Mouse (Mus musculus) embryonic facial prominence, embryonic 14.5 days (tissue): Measurements from ENCODE around the gene Raly. TPM values are rescaled to one million over a fixed set of nuclear protein-coding genes. Genes with fewer than 3 reads are reported as not detected.

ENCODE experiments used
- ATAC-seq: fragments of 200-750 bp; cut with Nextera tagmentation; 2 replicates; pipeline ENCODE4 v1.8.0; 2017; ENCODE audit warnings: low read depth, moderate number of reproducible peaks, moderate TSS enrichment
- DNase-seq: peaks from one replicate; pipeline ENCODE4 v3.0.0-alpha.2; 2015; ENCODE audit warnings: low spot score
- H3K27ac ChIP-seq: fragments of 300-500 bp; sonication (generic); replicated peaks from 2 replicates; pipeline ENCODE4 v1.5.1; 2014; ENCODE audit warnings: low read depth, mild to moderate bottlenecking, low read length, moderate library complexity
- H3K27me3 ChIP-seq: fragments of 300-500 bp; sonication (generic); replicated peaks from 2 replicates; pipeline ENCODE4 v1.6.1; 2014; ENCODE audit warnings: low read length; ENCODE audit not compliant: control insufficient read depth, insufficient read depth
- H3K36me3 ChIP-seq: fragments of 300-500 bp; sonication (generic); 2 replicates; pipeline ENCODE4 v1.6.1; 2014; ENCODE audit warnings: low read length, mixed read lengths; ENCODE audit not compliant: control insufficient read depth, insufficient read depth
- H3K4me1 ChIP-seq: fragments of 300-500 bp; sonication (generic); 2 replicates; pipeline ENCODE4 v1.6.1; 2014; ENCODE audit warnings: antibody characterized with exemption, low read length; ENCODE audit not compliant: control insufficient read depth, insufficient read depth
- H3K4me2 ChIP-seq: fragments of 300-500 bp; sonication (generic); 2 replicates; pipeline ENCODE4 v1.6.1; 2014; ENCODE audit warnings: low read depth, mild to moderate bottlenecking, low read length, moderate library complexity, mixed read lengths
- H3K4me3 ChIP-seq: fragments of 300-500 bp; sonication (generic); 2 replicates; pipeline ENCODE4 v1.5.1; 2014; ENCODE audit warnings: low read depth, mild to moderate bottlenecking, low read length
- H3K9ac ChIP-seq: fragments of 300-500 bp; sonication (generic); 2 replicates; pipeline ENCODE4 v1.6.1; 2014; ENCODE audit warnings: low read depth, mild to moderate bottlenecking, low read length, moderate library complexity, mixed read lengths
- H3K9me3 ChIP-seq: fragments of 300-500 bp; sonication (generic); 2 replicates; pipeline ENCODE4 v1.6.1; 2016; ENCODE audit warnings: low read length; ENCODE audit not compliant: control insufficient read depth
- WGBS: fragments of 180-500 bp; shearing (Covaris S2); extraction: QIAGEN DNeasy Blood & Tissue Kit; methylation state at CpG from one replicate; pipeline ENCODE4 v1.1.7; 2014; 5-methylcytosine and 5-hydroxymethylcytosine counted together
- polyA plus RNA-seq: library from polyadenylated mRNA; unstranded; fragments of >200 nt; fragmentation: Nextera tagmentation; extraction: Ambion mirVana; gene quantifications from 2 replicates; pipeline ENCODE4 v1.2.1, GENCODE M21; 2014

Gene Raly
- polyA plus RNA-seq, 1 experiment from 2014 or later: 54.5 TPM

- Histone ChIP-seq H3K4me2 (peak overlapping the region; percentile 72), H3K4me1 (peaks cover 35% of the 10 kb centered on the region), H3K4me3 (peak overlapping the region; percentile 99), H3K27me3 (no peaks in the 10 kb centered on the region), H3K9ac (peak overlapping the region; percentile 51), H3K36me3 (0 out of 2 replicates have a peak, but pooled peaks cover 3% of the 10 kb centered on the region), H3K27ac (peak overlapping the region; percentile 58), H3K9me3 (no peaks in the 10 kb centered on the region)
- no peak for ATAC-seq
- 8% methylated on average over 14 of the region's 14 CpGs for WGBS
- DNase-seq: no peak
These were observed 780 bp upstream of the Raly start for GRCm38 (mm10) chr2:154789977-154790655.

- H3K27ac ChIP-seq: peak overlapping the region; percentile 98
- H3K27me3 ChIP-seq: no peaks in the 10 kb centered on the region
- peak overlapping the region; percentile 98 for H3K9ac ChIP-seq
- H3K36me3 ChIP-seq: 0 out of 2 replicates have a peak, but pooled peaks cover 3% of the 10 kb centered on the region
- H3K4me2 ChIP-seq: peak overlapping the region; percentile 72
- H3K4me3 ChIP-seq: peak overlapping the region; percentile 99
- WGBS: under 1% methylated on average over 48 of the region's 67 CpGs
- peaks cover 33% of the 10 kb centered on the region for H3K4me1 ChIP-seq
- ATAC-seq (peak; percentile 24), DNase-seq (peak; percentile 86)
- no peaks in the 10 kb centered on the region for H3K9me3 ChIP-seq
These were observed 1.1 kb downstream of the Raly start for GRCm38 (mm10) chr2:154791661-154792642.

- Histone ChIP-seq H3K9me3 (no peaks in the 10 kb centered on the region), H3K36me3 (no peaks in the 10 kb centered on the region; the same call in 1 of the 2 replicates), H3K27me3 (no peaks in the 10 kb centered on the region), H3K4me1 (peaks cover 27% of the 10 kb centered on the region), H3K27ac (no peak overlapping the region), H3K9ac (no peak overlapping the region), H3K4me3 (no peak overlapping the region), H3K4me2 (no peak overlapping the region)
- 67% methylated on average over 1 of the region's 1 CpGs for WGBS
- no peak for ATAC-seq
- peak; percentile 19 for DNase-seq
These were observed 12.5 kb downstream of the Raly start for GRCm38 (mm10) chr2:154803372-154803771.

GRCm38 (mm10) chr2:154803845-154804244 lies 12.9 kb downstream of the Raly start:
- no peak for ATAC-seq

GRCm38 (mm10) chr2:154807689-154808088 lies 16.8 kb downstream of the Raly start:
- H3K4me1 ChIP-seq: peaks cover 38% of the 10 kb centered on the region

More at GRCm38 (mm10) chr2:154803845-154804244, 12.9 kb downstream of the Raly start:
- H3K4me3 ChIP-seq: no peak overlapping the region
- no peaks in the 10 kb centered on the region for H3K9me3 ChIP-seq
- H3K9ac ChIP-seq: no peak overlapping the region
- WGBS: 70% methylated on average over 4 of the region's 4 CpGs
- H3K36me3 ChIP-seq: no peaks in the 10 kb centered on the region; the same call in 1 of the 2 replicates
- H3K27me3 ChIP-seq: no peaks in the 10 kb centered on the region
- no peak overlapping the region for H3K4me2 ChIP-seq
- no peak overlapping the region for H3K27ac ChIP-seq
- DNase-seq: no peak
- peaks cover 30% of the 10 kb centered on the region for H3K4me1 ChIP-seq

GRCm38 (mm10) chr2:154809107-154809762 lies 18.3 kb downstream of the Raly start:
- DNase-seq (no peak), ATAC-seq (0 out of 2 replicates have a peak, but pooled peaks have one; percentile 22)
- peaks cover 33% of the 10 kb centered on the region for H3K4me1 ChIP-seq
- no peak overlapping the region for H3K9ac ChIP-seq
- H3K9me3 ChIP-seq: no peaks in the 10 kb centered on the region
- H3K4me3 ChIP-seq: no peak overlapping the region
- H3K4me2 ChIP-seq: no peak overlapping the region
- H3K27ac ChIP-seq: no peak overlapping the region
- 91% methylated on average over 1 of the region's 1 CpGs for WGBS
- H3K36me3 ChIP-seq: no peaks in the 10 kb centered on the region
- no peaks in the 10 kb centered on the region for H3K27me3 ChIP-seq

More at GRCm38 (mm10) chr2:154807689-154808088, 16.8 kb downstream of the Raly start:
- no peak overlapping the region for H3K4me3 ChIP-seq
- DNase-seq (no peak), ATAC-seq (no peak)
- no peaks in the 10 kb centered on the region for H3K36me3 ChIP-seq
- H3K27me3 ChIP-seq: no peaks in the 10 kb centered on the region
- no peak overlapping the region for H3K4me2 ChIP-seq
- 46% methylated on average over 1 of the region's 1 CpGs for WGBS
- H3K27ac ChIP-seq: no peak overlapping the region
- no peaks in the 10 kb centered on the region for H3K9me3 ChIP-seq
- no peak overlapping the region for H3K9ac ChIP-seq

- Histone ChIP-seq H3K9ac (no peak overlapping the region), H3K9me3 (no peaks in the 10 kb centered on the region), H3K27ac (no peak overlapping the region; the same call in 1 of the 2 replicates), H3K36me3 (no peaks in the 10 kb centered on the region), H3K4me3 (no peak overlapping the region), H3K4me1 (peaks cover 22% of the 10 kb centered on the region), H3K27me3 (no peaks in the 10 kb centered on the region), H3K4me2 (no peak overlapping the region)
- DNase-seq (no peak), ATAC-seq (no peak)
- WGBS: 33% methylated on average over 1 of the region's 1 CpGs
These were observed 19.9 kb downstream of the Raly start for GRCm38 (mm10) chr2:154810821-154811220.

- peaks cover 23% of the 10 kb centered on the region for H3K4me1 ChIP-seq
- no peaks in the 10 kb centered on the region for H3K27me3 ChIP-seq
- DNase-seq (no peak), ATAC-seq (no peak)
- no peak overlapping the region for H3K4me3 ChIP-seq
- H3K4me2 ChIP-seq: no peak overlapping the region
- no peaks in the 10 kb centered on the region for H3K9me3 ChIP-seq
- WGBS: 86% methylated on average over 2 of the region's 2 CpGs
- no peak overlapping the region for H3K27ac ChIP-seq
- no peaks in the 10 kb centered on the region for H3K36me3 ChIP-seq
- no peak overlapping the region for H3K9ac ChIP-seq
These were observed 22.5 kb downstream of the Raly start for GRCm38 (mm10) chr2:154813426-154813825.
